Comparison of ENCODE assay signal across 8 mouse cellular contexts in the genomic region with DNA sequence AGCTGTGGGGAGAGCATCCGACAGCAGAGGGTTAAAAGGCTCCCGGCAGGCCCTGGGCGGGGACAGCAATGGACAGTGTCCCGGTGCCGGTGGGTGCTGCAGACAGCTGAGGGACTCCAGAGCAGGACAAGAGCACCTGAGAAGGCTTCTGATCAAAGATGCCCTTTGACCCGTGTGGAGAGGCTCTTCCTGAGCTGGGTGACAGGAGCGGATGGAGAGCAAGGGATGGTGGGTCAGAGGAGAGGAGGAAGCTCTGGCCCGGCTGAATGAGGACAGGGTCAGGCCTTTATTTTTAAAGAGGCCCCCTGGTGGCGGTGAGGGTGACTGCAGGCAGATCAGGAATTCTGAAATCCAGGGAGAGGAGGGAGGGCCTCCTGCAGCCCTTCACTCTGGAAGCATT. TPM values are rescaled to one million over a fixed set of nuclear protein-coding genes. Genes with fewer than 3 reads are reported as not detected.
DNase-seq lines count a peak whose midpoint lies in the region; ATAC-seq and TF ChIP-seq lines count a peak whose summit lies in the region.

No protein-coding gene starts in this region.

- H3K36me3 ChIP-seq in thymus, adult 2 months (ENCODE audit: control insufficient read depth, insufficient read depth, low read length), result peaks cover 23% of the 10 kb centered on the region
- peaks cover 42% of the 10 kb centered on the region for H3K36me3 ChIP-seq in embryonic facial prominence, embryonic 15.5 days
- H3K36me3 ChIP-seq in limb, embryonic 14.5 days (ENCODE audit: control insufficient read depth, insufficient read depth, low read length), result peaks cover 33% of the 10 kb centered on the region
- peaks cover 26% of the 10 kb centered on the region for H3K36me3 ChIP-seq in midbrain, postnatal 0 days (ENCODE audit: insufficient read depth, low read length)

- peaks cover 9% of the 10 kb centered on the region for H3K27me3 ChIP-seq in thymus, adult 2 months (ENCODE audit: control insufficient read depth, insufficient read depth, low read length)
- H3K27me3 ChIP-seq in embryonic facial prominence, embryonic 15.5 days, result no peaks in the 10 kb centered on the region
- no peaks in the 10 kb centered on the region for H3K27me3 ChIP-seq in limb, embryonic 14.5 days (ENCODE audit: control insufficient read depth, insufficient read depth, low read length)
- no peaks in the 10 kb centered on the region for H3K27me3 ChIP-seq in midbrain, postnatal 0 days (ENCODE audit: insufficient read depth, low read length)

- H3K4me2 ChIP-seq in embryonic facial prominence, embryonic 15.5 days (replicated peaks), result peak overlapping the region; percentile 60
- peak overlapping the region; percentile 50 for H3K4me2 ChIP-seq in limb, embryonic 14.5 days (replicated peaks; ENCODE audit: low read depth, low read length, severe bottlenecking)
- peak overlapping the region; percentile 39; the same call in 1 of the 2 replicates for H3K4me2 ChIP-seq in midbrain, postnatal 0 days (ENCODE audit: low read depth, low read length, poor library complexity, severe bottlenecking)

- H3K27ac ChIP-seq in thymus, adult 2 months (ENCODE audit: control insufficient read depth, insufficient read depth, low read length), result no peak overlapping the region
- H3K27ac ChIP-seq in embryonic facial prominence, embryonic 15.5 days (replicated peaks), result no peak overlapping the region
- no peak overlapping the region for H3K27ac ChIP-seq in limb, embryonic 14.5 days (replicated peaks; ENCODE audit: low read depth, low read length)
- H3K27ac ChIP-seq in midbrain, postnatal 0 days (ENCODE audit: low read depth, low read length), result peak overlapping the region; percentile 18; the same call in 1 of the 2 replicates

- H3K9me3 ChIP-seq in embryonic facial prominence, embryonic 15.5 days (replicated peaks), result no peaks in the 10 kb centered on the region
- no peaks in the 10 kb centered on the region for H3K9me3 ChIP-seq in limb, embryonic 14.5 days (ENCODE audit: control insufficient read depth, low read length)
- no peaks in the 10 kb centered on the region for H3K9me3 ChIP-seq in midbrain, postnatal 0 days (ENCODE audit: low read length)

- ATAC-seq in embryonic facial prominence, embryonic 15.5 days (ENCODE audit: insufficient number of reproducible peaks, low FRiP score, low TSS enrichment, low read depth), result 0 out of 2 replicates have a peak, but pooled peaks have one; percentile 20
- peak; percentile 65 for ATAC-seq in limb, embryonic 14.5 days (ENCODE audit: low FRiP score, low read depth)
- ATAC-seq in midbrain, postnatal 0 days (ENCODE audit: low FRiP score), result peak; percentile 63

- TF ChIP-seq POLR2A in thymus, adult 2 months (IDR thresholded peaks at IDR 0.05; ENCODE audit: control insufficient read depth, extremely low read depth, insufficient read depth, low read length, poor library complexity), result no peak
- no peak for TF ChIP-seq POLR2A in limb, embryonic 14.5 days (IDR thresholded peaks at IDR 0.05; ENCODE audit: borderline replicate concordance, extremely low read depth, insufficient read depth, insufficient read length)

- 44% methylated on average over 9 of the region's 9 CpGs for WGBS in thymus, adult 2 months
- 4% methylated on average over 9 of the region's 9 CpGs for WGBS in embryonic facial prominence, embryonic 15.5 days
- WGBS in limb, embryonic 14.5 days, result 4% methylated on average over 9 of the region's 9 CpGs
- WGBS in midbrain, postnatal 0 days, result 2% methylated on average over 9 of the region's 9 CpGs

- peak; percentile 81; the same call in 1 of the 2 replicates for TF ChIP-seq CTCF in thymus, adult 2 months (IDR thresholded peaks at IDR 0.05; ENCODE audit: borderline replicate concordance, control insufficient read depth, extremely low read depth, insufficient read depth, low read length, poor library complexity)
- TF ChIP-seq CTCF in midbrain, postnatal 0 days (IDR thresholded peaks at IDR 0.05), result peak; percentile 87

- DNase-seq in thymus, adult 2 months, result peak; percentile 63
- no peak for DNase-seq in thymus, adult 18-20 months
- peak; percentile 78 to 84 for DNase-seq in heart, adult 9 months (ENCODE audit: low spot score in 2 of 2)
- DNase-seq in kidney, adult 9 months, result peak; percentile 87
- peak; percentile 72 for DNase-seq in limb, embryonic 14.5 days (ENCODE audit: low spot score)
- DNase-seq in midbrain, postnatal 0 days (ENCODE audit: low spot score), result peak; percentile 79
- DNase-seq in spleen, postnatal 10 days (ENCODE audit: low spot score in 2 of 2), result peak; percentile 65 to 79

- H3K9ac ChIP-seq in embryonic facial prominence, embryonic 15.5 days, result peak overlapping the region; percentile 26; the same call in 1 of the 2 replicates
- H3K9ac ChIP-seq in limb, embryonic 14.5 days (ENCODE audit: low read depth, low read length, severe bottlenecking), result peak overlapping the region; percentile 46; the same call in 1 of the 2 replicates
- H3K9ac ChIP-seq in midbrain, postnatal 0 days (replicated peaks; ENCODE audit: low read length, poor library complexity, severe bottlenecking), result no peak overlapping the region

- H3K4me1 ChIP-seq in thymus, adult 2 months (replicated peaks; ENCODE audit: control insufficient read depth, insufficient read depth, low read length), result no peaks in the 10 kb centered on the region
- H3K4me1 ChIP-seq in embryonic facial prominence, embryonic 15.5 days, result peaks cover 15% of the 10 kb centered on the region
- H3K4me1 ChIP-seq in limb, embryonic 14.5 days (ENCODE audit: control insufficient read depth, insufficient read depth, low read length), result peaks cover 9% of the 10 kb centered on the region; the same call in 1 of the 2 replicates
- H3K4me1 ChIP-seq in midbrain, postnatal 0 days (ENCODE audit: insufficient read depth, low read length), result no peaks in the 10 kb centered on the region

- no peak overlapping the region for H3K4me3 ChIP-seq in thymus, adult 2 months (ENCODE audit: control insufficient read depth, insufficient read depth, low read length)
- peak overlapping the region; percentile 38 for H3K4me3 ChIP-seq in embryonic facial prominence, embryonic 15.5 days (replicated peaks)
- peak overlapping the region; percentile 33 for H3K4me3 ChIP-seq in limb, embryonic 14.5 days (replicated peaks; ENCODE audit: low read length)
- no peak overlapping the region for H3K4me3 ChIP-seq in midbrain, postnatal 0 days (ENCODE audit: low read depth, low read length)

RNA-seq across cellular contexts. Expression of a gene that starts 4.9 kb away (rescaled TPM):
- polyA plus RNA-seq in thymus, adult 2 months (2012; rRNA removed), result 52.2 and 70.7 TPM in 2 replicates
- 54.6 and 61.4 TPM in 2 replicates for polyA plus RNA-seq in embryonic facial prominence, embryonic 15.5 days (2015; fragmentation: Nextera tagmentation; extraction: Ambion mirVana)
- polyA plus RNA-seq in limb, embryonic 14.5 days (2012; rRNA removed), result 64.4 and 72.3 TPM in 2 replicates
- 44.7 and 46.8 TPM in 2 replicates for polyA plus RNA-seq in limb, embryonic 14.5 days (2014; fragmentation: Nextera tagmentation; extraction: Ambion mirVana)
- 40.0 and 53.3 TPM in 2 replicates for total RNA-seq in midbrain, postnatal 0 days (2014; rRNA removed)
- 24.7 and 28.4 TPM in 2 replicates for polyA plus RNA-seq in midbrain, postnatal 0 days (2015; fragmentation: Nextera tagmentation; extraction: Ambion mirVana)

RNA-seq across cellular contexts. Expression of a gene that starts 7.9 kb away (rescaled TPM):
- polyA plus RNA-seq in thymus, adult 2 months (2012; rRNA removed), result 26.8 and 27.9 TPM in 2 replicates
- polyA plus RNA-seq in embryonic facial prominence, embryonic 15.5 days (2015; fragmentation: Nextera tagmentation; extraction: Ambion mirVana), result 52.7 and 53.7 TPM in 2 replicates
- polyA plus RNA-seq in limb, embryonic 14.5 days (2012; rRNA removed), result 38.8 and 41.0 TPM in 2 replicates
- 50.6 and 53.1 TPM in 2 replicates for polyA plus RNA-seq in limb, embryonic 14.5 days (2014; fragmentation: Nextera tagmentation; extraction: Ambion mirVana)
- 8.1 and 17.1 TPM in 2 replicates for total RNA-seq in midbrain, postnatal 0 days (2014; rRNA removed)
- 64.0 and 69.5 TPM in 2 replicates for polyA plus RNA-seq in midbrain, postnatal 0 days (2015; fragmentation: Nextera tagmentation; extraction: Ambion mirVana)

RNA-seq across cellular contexts. Expression of a gene that starts 16.1 kb away (rescaled TPM):
- polyA plus RNA-seq in thymus, adult 2 months (2012; rRNA removed), result 359 and 428 TPM in 2 replicates
- 2,635 and 2,725 TPM in 2 replicates for polyA plus RNA-seq in embryonic facial prominence, embryonic 15.5 days (2015; fragmentation: Nextera tagmentation; extraction: Ambion mirVana)
- 2,106 and 2,309 TPM in 2 replicates for polyA plus RNA-seq in limb, embryonic 14.5 days (2012; rRNA removed)
- 2,467 and 2,738 TPM in 2 replicates for polyA plus RNA-seq in limb, embryonic 14.5 days (2014; fragmentation: Nextera tagmentation; extraction: Ambion mirVana)
- total RNA-seq in midbrain, postnatal 0 days (2014; rRNA removed), result 35.4 and 46.2 TPM in 2 replicates
- 69.7 and 76.8 TPM in 2 replicates for polyA plus RNA-seq in midbrain, postnatal 0 days (2015; fragmentation: Nextera tagmentation; extraction: Ambion mirVana)

RNA-seq across cellular contexts. Expression of a gene that starts 28.9 kb away (rescaled TPM):
- 72.0 and 94.8 TPM in 2 replicates for polyA plus RNA-seq in thymus, adult 2 months (2012; rRNA removed)
- 17.3 and 19.9 TPM in 2 replicates for polyA plus RNA-seq in embryonic facial prominence, embryonic 15.5 days (2015; fragmentation: Nextera tagmentation; extraction: Ambion mirVana)
- 32.5 and 44.4 TPM in 2 replicates for polyA plus RNA-seq in limb, embryonic 14.5 days (2012; rRNA removed)
- polyA plus RNA-seq in limb, embryonic 14.5 days (2014; fragmentation: Nextera tagmentation; extraction: Ambion mirVana), result 20.8 and 21.7 TPM in 2 replicates
- total RNA-seq in midbrain, postnatal 0 days (2014; rRNA removed), result 350 and 364 TPM in 2 replicates
- polyA plus RNA-seq in midbrain, postnatal 0 days (2015; fragmentation: Nextera tagmentation; extraction: Ambion mirVana), result 171 and 181 TPM in 2 replicates

RNA-seq across cellular contexts. Expression of a gene that starts 43.1 kb away (rescaled TPM):
- polyA plus RNA-seq in thymus, adult 2 months (2012; rRNA removed), result 371 and 412 TPM in 2 replicates
- polyA plus RNA-seq in embryonic facial prominence, embryonic 15.5 days (2015; fragmentation: Nextera tagmentation; extraction: Ambion mirVana), result 56.7 and 68.1 TPM in 2 replicates
- polyA plus RNA-seq in limb, embryonic 14.5 days (2012; rRNA removed), result 127 and 202 TPM in 2 replicates
- 51.7 and 54.9 TPM in 2 replicates for polyA plus RNA-seq in limb, embryonic 14.5 days (2014; fragmentation: Nextera tagmentation; extraction: Ambion mirVana)
- 4.2 and 4.5 TPM in 2 replicates for total RNA-seq in midbrain, postnatal 0 days (2014; rRNA removed)
- 4.0 and 4.7 TPM in 2 replicates for polyA plus RNA-seq in midbrain, postnatal 0 days (2015; fragmentation: Nextera tagmentation; extraction: Ambion mirVana)

Comparison
In these comparisons a context has a peak if more than half of its experiments do, and no peak if none do; other contexts are left out.
1. DNase-seq: peak in thymus, adult 2 months (single experiment), heart, adult 9 months (2 of 2), kidney, adult 9 months (single experiment), limb, embryonic 14.5 days (single experiment), midbrain, postnatal 0 days (single experiment) and spleen, postnatal 10 days (2 of 2); none in thymus, adult 18-20 months (0 of 2).
2. H3K4me3 ChIP-seq: peak in embryonic facial prominence, embryonic 15.5 days (single experiment) and limb, embryonic 14.5 days (single experiment); none in thymus, adult 2 months (single experiment) and midbrain, postnatal 0 days (single experiment).
3. Peak in every context shown above with its lines, with median percentiles within 50 percentile points of each other: ATAC-seq and H3K4me2 ChIP-seq.